Mouse (Mus musculus) liver, adult 2 months (tissue): ENCODE measurements at regions not wholly inside any gene's neighbourhood (a gene's known extent, or its start where the extent isn't known, plus 50 kb on each side); places are given as distances from the start of the nearest gene placed in this dataset.

Source experiments
- CTCF ChIP-seq: fragments of 200-500 bp; IDR thresholded peaks from 2 replicates; pipeline ENCODE4 v1.5.1; 2011; ENCODE audit warnings: low read depth, low read length, control low read depth
- POLR2A ChIP-seq: fragments of 200-500 bp; IDR thresholded peaks from 2 replicates; pipeline ENCODE4 v1.6.1; 2011; ENCODE audit warnings: low read length, control low read depth; ENCODE audit not compliant: insufficient read depth; ENCODE audit errors: extremely low read depth

GRCm38 (mm10) chr13:79054481-79054880 is 854.9 kb upstream of the Nr2f1 start:
- TF ChIP-seq CTCF (no peak), POLR2A (no peak)
